Mouse (Mus musculus) heart, postnatal 0 days (tissue): Measurements from ENCODE around the gene Olfr54. TPM values are rescaled to one million over a fixed set of nuclear protein-coding genes. Genes with fewer than 3 reads are reported as not detected.
"Not testable (repeated sequence)": the region's sequence is repeated elsewhere in the genome, so short reads cannot be mapped to it uniquely, and the experiment has no call there.

Experiments used
- ATAC-seq: fragments of 200-750 bp; cut with Nextera tagmentation; 2 replicates; pipeline ENCODE4 v1.8.0; 2017; ENCODE audit warnings: low read depth, moderate number of reproducible peaks, moderate library complexity; ENCODE audit not compliant: insufficient read depth
- DNase-seq: peaks from one replicate; pipeline ENCODE4 v3.0.0-alpha.2; 2016; ENCODE audit warnings: low spot score
- H3K27ac ChIP-seq: fragments of 300-500 bp; sonication (generic); 2 replicates; pipeline ENCODE4 v1.5.1; 2014; ENCODE audit warnings: low read depth, mild to moderate bottlenecking
- H3K27me3 ChIP-seq: fragments of 300-500 bp; sonication (generic); 2 replicates; pipeline ENCODE4 v1.6.1; 2014; ENCODE audit warnings: low read length, mixed read lengths; ENCODE audit not compliant: control insufficient read depth, insufficient read depth
- H3K36me3 ChIP-seq: fragments of 300-500 bp; sonication (generic); replicated peaks from 2 replicates; pipeline ENCODE4 v1.6.1; 2014; ENCODE audit warnings: low read length, mixed read lengths; ENCODE audit not compliant: control insufficient read depth, insufficient read depth
- H3K4me1 ChIP-seq: fragments of 300-500 bp; sonication (generic); 2 replicates; pipeline ENCODE4 v1.6.1; 2014; ENCODE audit warnings: antibody characterized with exemption; ENCODE audit not compliant: control insufficient read depth, insufficient read depth
- H3K4me2 ChIP-seq: fragments of 300-500 bp; sonication (generic); 2 replicates; pipeline ENCODE4 v1.6.1; 2014; ENCODE audit warnings: low read depth, mild to moderate bottlenecking, low read length, moderate library complexity
- H3K4me3 ChIP-seq: fragments of 300-500 bp; sonication (generic); 2 replicates; pipeline ENCODE4 v1.5.1; 2014; ENCODE audit warnings: low read depth, low read length
- H3K9ac ChIP-seq: fragments of 300-500 bp; sonication (generic); replicated peaks from 2 replicates; pipeline ENCODE4 v1.6.1; 2014; ENCODE audit warnings: low read depth, low read length, mixed read lengths
- H3K9me3 ChIP-seq: fragments of 300-500 bp; sonication (generic); replicated peaks from 2 replicates; pipeline ENCODE4 v1.6.1; 2016; ENCODE audit warnings: low read length; ENCODE audit not compliant: control insufficient read depth
- CTCF ChIP-seq: IDR thresholded peaks from 2 replicates; pipeline ENCODE4 v1.5.1; 2016; ENCODE audit warnings: antibody characterized with exemption, control low read depth, low read depth
- EP300 ChIP-seq: IDR thresholded peaks from 2 replicates; pipeline ENCODE4 v1.6.1; 2016; ENCODE audit warnings: antibody characterized with exemption, low read depth
- WGBS: fragments of 180-500 bp; shearing (Covaris S2); extraction: QIAGEN DNeasy Blood & Tissue Kit; methylation state at CpG from one replicate; pipeline ENCODE4 v1.1.7; 2014; 5-methylcytosine and 5-hydroxymethylcytosine counted together
- polyA plus RNA-seq: library from polyadenylated mRNA; unstranded; fragments of >200 nt; fragmentation: Nextera tagmentation; extraction: Ambion mirVana; gene quantifications from 2 replicates; pipeline ENCODE4 v1.2.1, GENCODE M21; 2015
- total RNA-seq: library from RNA; depleted of rRNA; stranded (reverse); fragments of >200 nt; gene quantifications from 2 replicates; pipeline ENCODE4 v1.2.3, GENCODE M21; 2014; ENCODE audit warnings: low replicate concordance

The Olfr54 gene
- total and polyA plus RNA-seq, 2 experiments from 2014 or later: not detected

- Histone ChIP-seq H3K9ac (no peak overlapping the region), H3K4me1 (no peaks in the 10 kb centered on the region), H3K36me3 (no peaks in the 10 kb centered on the region), H3K9me3 (no peaks in the 10 kb centered on the region), H3K4me3 (no peak overlapping the region), H3K27me3 (no peaks in the 10 kb centered on the region), H3K27ac (no peak overlapping the region), H3K4me2 (no peak overlapping the region)
- TF ChIP-seq CTCF (no peak), EP300 (no peak)
- 23% methylated on average over 2 of the region's 2 CpGs for WGBS
- ATAC-seq (no peak), DNase-seq (peak; percentile 11)
Observed at GRCm38 (mm10) chr11:51035951-51036350, 21.9 kb downstream of the Olfr54 start.

GRCm38 (mm10) chr11:51044776-51045175 is 30.7 kb downstream of the Olfr54 start:
- not testable (repeated sequence) for H3K27ac ChIP-seq, H3K9ac ChIP-seq, H3K27me3 ChIP-seq, H3K4me1 ChIP-seq, H3K36me3 ChIP-seq, H3K4me2 ChIP-seq, H3K4me3 ChIP-seq, H3K9me3 ChIP-seq, DNase-seq, ATAC-seq
- 68% methylated on average over 3 of the region's 3 CpGs for WGBS

GRCm38 (mm10) chr11:51047809-51048208 is 33.8 kb downstream of the Olfr54 start, which contains the start of gene Olfr1375:
TSS of gene Olfr1375 (plus strand) at chr11:51048109.
- not testable (repeated sequence) for H3K9ac ChIP-seq, ATAC-seq, H3K27ac ChIP-seq, H3K4me3 ChIP-seq, H3K4me1 ChIP-seq, H3K27me3 ChIP-seq, H3K9me3 ChIP-seq, DNase-seq, H3K36me3 ChIP-seq, H3K4me2 ChIP-seq
- WGBS: 55% methylated on average over 3 of the region's 3 CpGs

GRCm38 (mm10) chr11:51051678-51052077 is 37.6 kb downstream of the Olfr54 start:
- TF ChIP-seq CTCF: no peak
- TF ChIP-seq EP300: no peak
- Histone ChIP-seq H3K9me3 (no peaks in the 10 kb centered on the region), H3K4me2 (no peak overlapping the region), H3K36me3 (no peaks in the 10 kb centered on the region), H3K9ac (no peak overlapping the region), H3K27me3 (no peaks in the 10 kb centered on the region), H3K4me1 (no peaks in the 10 kb centered on the region), H3K27ac (no peak overlapping the region), H3K4me3 (no peak overlapping the region)
- ATAC-seq (no peak), DNase-seq (no peak)
- WGBS: 45% methylated on average over 2 of the region's 2 CpGs

GRCm38 (mm10) chr11:51053230-51053629 is 39.2 kb downstream of the Olfr54 start:
- no peak for ATAC-seq
- Histone ChIP-seq H3K4me2 (no peak overlapping the region), H3K9me3 (no peaks in the 10 kb centered on the region), H3K4me3 (no peak overlapping the region), H3K27ac (no peak overlapping the region), H3K27me3 (no peaks in the 10 kb centered on the region), H3K4me1 (no peaks in the 10 kb centered on the region), H3K36me3 (no peaks in the 10 kb centered on the region), H3K9ac (no peak overlapping the region)
- DNase-seq: no peak
- WGBS: 39% methylated on average over 3 of the region's 3 CpGs
- TF ChIP-seq EP300 (no peak), CTCF (peak; percentile 57)

- peak; percentile 81 for DNase-seq
- Histone ChIP-seq H3K9ac (peak within 1 kb of the TSS; percentile 56), H3K9me3 (no peaks in the 10 kb centered on the region), H3K36me3 (peaks cover 4% of the 10 kb centered on the region; the same call in 1 of the 2 replicates), H3K4me1 (0 out of 2 replicates have a peak, but pooled peaks cover 3% of the 10 kb centered on the region), H3K4me3 (peak within 1 kb of the TSS; percentile 93), H3K27me3 (no peaks in the 10 kb centered on the region), H3K4me2 (peak within 1 kb of the TSS; percentile 94), H3K27ac (no peak within 1 kb of the TSS)
- under 1% methylated on average over 32 of the region's 32 CpGs for WGBS
- peak; percentile 91 for ATAC-seq
- no peak for TF ChIP-seq EP300
- TF ChIP-seq CTCF: peak; percentile 12; the same call in 1 of the 2 replicates
Observed at GRCm38 (mm10) chr11:51059151-51059571, 45.1 kb downstream of the Olfr54 start, which contains the start of gene Zfp354a. TSS of gene Zfp354a (plus strand) at chr11:51059257.
